ENCODE assay signal across 7 mouse cellular contexts in genomic region chr2:180385231-180385895, GRCm38 (mm10). TPM values are rescaled to one million over a fixed set of nuclear protein-coding genes. Genes with fewer than 3 reads are reported as not detected.
DNase-seq lines count a peak whose midpoint lies in the region; ATAC-seq lines count a peak whose summit lies in the region.

No protein-coding gene starts in this region.

- H3K4me1 ChIP-seq in forebrain, embryonic 16.5 days (replicated peaks; ENCODE audit: control insufficient read depth, insufficient read depth, low read length), result peaks cover 10% of the 10 kb centered on the region
- H3K4me1 ChIP-seq in midbrain, embryonic 16.5 days (ENCODE audit: control insufficient read depth, insufficient read depth, low read length), result peaks cover 9% of the 10 kb centered on the region

- H3K27me3 ChIP-seq in forebrain, embryonic 16.5 days (replicated peaks; ENCODE audit: control insufficient read depth, insufficient read depth, low read length), result peaks cover 47% of the 10 kb centered on the region
- H3K27me3 ChIP-seq in midbrain, embryonic 16.5 days (ENCODE audit: control insufficient read depth, insufficient read depth, low read depth, low read length), result peaks cover 30% of the 10 kb centered on the region

- no peaks in the 10 kb centered on the region for H3K9me3 ChIP-seq in forebrain, embryonic 16.5 days (ENCODE audit: control insufficient read depth, low read length)
- no peaks in the 10 kb centered on the region for H3K9me3 ChIP-seq in midbrain, embryonic 16.5 days (replicated peaks; ENCODE audit: control insufficient read depth, low read length, poor library complexity, severe bottlenecking)

- H3K36me3 ChIP-seq in forebrain, embryonic 16.5 days (ENCODE audit: control insufficient read depth, insufficient read depth), result no peaks in the 10 kb centered on the region
- H3K36me3 ChIP-seq in midbrain, embryonic 16.5 days (ENCODE audit: control insufficient read depth, insufficient read depth, low read length), result no peaks in the 10 kb centered on the region

- peak; percentile 55 for DNase-seq in embryo, embryonic 9.5 days (ENCODE audit: extremely low spot score)
- DNase-seq in heart, postnatal 4 days, result peak; percentile 90
- no peak for DNase-seq in layer of hippocampus, postnatal 36 days
- DNase-seq in cerebellum, postnatal 4 days (ENCODE audit: low spot score in 2 of 2), result no peak
- DNase-seq in lung, postnatal 14 days, result no peak

- H3K27ac ChIP-seq in forebrain, embryonic 16.5 days (ENCODE audit: low read length), result no peak overlapping the region
- no peak overlapping the region for H3K27ac ChIP-seq in midbrain, embryonic 16.5 days (ENCODE audit: low read length)

- ATAC-seq in forebrain, embryonic 16.5 days, result peak; percentile 33
- peak; percentile 50 for ATAC-seq in midbrain, embryonic 16.5 days

- peak overlapping the region; percentile 86 for H3K4me2 ChIP-seq in forebrain, embryonic 16.5 days (ENCODE audit: low read length)
- H3K4me2 ChIP-seq in midbrain, embryonic 16.5 days (ENCODE audit: low read length), result peak overlapping the region; percentile 99

- H3K4me3 ChIP-seq in forebrain, embryonic 16.5 days (replicated peaks; ENCODE audit: low read length), result peak overlapping the region; percentile 47
- peak overlapping the region; percentile 56 for H3K4me3 ChIP-seq in midbrain, embryonic 16.5 days (ENCODE audit: low read depth, low read length)

- peak overlapping the region; percentile 38 for H3K9ac ChIP-seq in forebrain, embryonic 16.5 days (replicated peaks; ENCODE audit: low read depth, low read length)
- peak overlapping the region; percentile 57 for H3K9ac ChIP-seq in midbrain, embryonic 16.5 days (ENCODE audit: low read depth, low read length)

- WGBS in forebrain, embryonic 16.5 days, result 5% methylated on average over 25 of the region's 26 CpGs
- 4% methylated on average over 26 of the region's 26 CpGs for WGBS in midbrain, embryonic 16.5 days

RNA-seq across cellular contexts. Expression of gene Gata5, which starts 50.9 kb away (rescaled TPM):
- polyA plus RNA-seq in forebrain, embryonic 16.5 days (2015; fragmentation: Nextera tagmentation; extraction: Ambion mirVana), result not detected in 2 replicates
- total RNA-seq in heart, postnatal 4 days (2021), result 1 to 10 TPM; 1.6 to 2.5 TPM
- not detected in 2 replicates for polyA plus RNA-seq in midbrain, embryonic 16.5 days (2015; fragmentation: Nextera tagmentation; extraction: Ambion mirVana)
- not detected for total RNA-seq in layer of hippocampus, postnatal 36 days (2021)

Comparison
In these comparisons a context has a peak if more than half of its experiments do, and no peak if none do; other contexts are left out.
1. DNase-seq: peak in embryo, embryonic 9.5 days (single experiment) and heart, postnatal 4 days (single experiment); none in layer of hippocampus, postnatal 36 days (0 of 2), cerebellum, postnatal 4 days (0 of 2) and lung, postnatal 14 days (single experiment).